Mouse (Mus musculus): ENCODE results near the gene Lbx2.

Lbx2 gene

GRCm38 (mm10) chr6:83071220-83071619 lies 14.9 kb upstream of the Lbx2 start:
- DNase-seq = no peak

DNA sequence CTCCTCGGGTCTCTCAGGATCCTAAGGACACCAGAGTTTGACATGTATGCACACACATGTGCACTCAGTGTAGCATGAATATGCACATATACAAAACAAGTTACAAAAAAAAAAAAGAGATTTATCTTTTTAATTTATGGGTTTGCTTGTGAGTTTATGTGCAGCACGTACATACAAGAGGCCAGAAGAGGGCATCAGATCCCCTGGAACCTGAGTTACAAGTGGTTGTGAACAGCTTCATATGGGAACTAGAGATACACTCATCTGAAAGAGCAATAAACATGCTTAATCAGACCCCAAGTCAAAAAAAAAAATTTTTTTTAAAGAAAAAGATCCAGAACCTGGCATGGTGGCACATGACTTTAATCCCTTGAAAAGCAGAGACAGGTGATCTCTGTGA lies 11.2 kb upstream of the Lbx2 start:
- DNase-seq = no peak

DNA sequence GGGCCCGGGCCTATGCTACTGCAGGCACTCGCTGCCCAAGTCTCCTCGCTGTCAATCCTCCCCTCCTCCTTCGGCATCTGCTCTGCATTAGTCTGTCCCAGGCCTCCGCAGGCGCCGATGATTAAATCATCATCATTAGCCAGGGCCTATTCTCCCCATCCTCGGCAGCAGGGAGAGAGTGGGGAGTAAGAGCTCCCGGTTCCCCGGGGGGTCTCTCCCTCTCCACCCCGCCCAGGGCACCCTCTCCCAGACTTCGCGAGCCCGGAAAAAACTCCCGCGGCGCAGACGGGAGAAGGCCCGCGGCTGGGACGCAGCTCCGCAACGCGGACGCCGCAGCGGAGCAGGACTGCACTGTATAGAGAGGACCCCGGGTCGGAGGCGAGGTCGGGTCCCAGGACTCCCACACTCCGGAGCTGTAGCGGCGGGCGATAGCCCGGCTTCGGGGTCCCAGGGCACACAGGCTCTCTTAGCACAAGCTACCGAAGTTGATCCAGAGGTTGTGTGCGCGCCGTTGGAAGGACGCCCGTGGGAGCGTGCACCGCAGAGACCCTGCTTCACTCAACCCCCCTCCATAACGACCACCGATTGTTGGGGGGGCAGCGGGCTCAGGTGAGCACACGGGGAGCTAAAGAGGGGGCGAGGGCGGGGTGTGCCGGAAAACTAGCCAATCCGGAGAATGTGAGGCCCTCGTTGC lies 8.4 kb upstream of the Lbx2 start, which contains the start of gene Pcgf1:
Gene Pcgf1 (plus strand): TSS at position 240 of the 694 bp plus-strand sequence.
- DNase-seq = no peak

DNA sequence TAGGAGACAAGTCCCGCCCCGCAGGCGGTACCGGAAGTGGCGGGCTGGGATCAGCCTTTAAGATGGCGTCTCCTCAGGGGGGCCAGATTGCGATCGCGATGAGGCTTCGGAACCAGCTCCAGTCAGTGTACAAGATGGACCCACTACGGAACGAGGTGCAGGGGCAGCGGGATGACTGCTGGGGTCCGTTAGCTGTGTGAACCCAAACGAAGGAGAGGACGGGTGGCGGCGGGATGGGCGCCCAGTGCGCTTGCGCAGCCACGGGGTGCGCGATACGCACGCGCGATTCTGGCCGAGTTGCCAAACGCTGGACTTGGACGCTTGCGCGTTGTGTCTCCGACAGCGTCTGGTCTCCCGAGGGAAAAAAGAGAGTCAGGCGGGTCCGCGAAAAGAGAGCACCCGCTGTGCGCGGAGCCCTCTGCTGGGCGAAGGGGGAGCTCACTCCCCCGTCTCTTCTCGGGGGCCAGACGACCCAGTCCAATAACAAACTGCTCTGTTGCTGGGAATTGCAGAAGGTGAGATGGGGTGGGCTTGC lies 7.8 kb upstream of the Lbx2 start:
- DNase-seq = peak; percentile 100

DNA sequence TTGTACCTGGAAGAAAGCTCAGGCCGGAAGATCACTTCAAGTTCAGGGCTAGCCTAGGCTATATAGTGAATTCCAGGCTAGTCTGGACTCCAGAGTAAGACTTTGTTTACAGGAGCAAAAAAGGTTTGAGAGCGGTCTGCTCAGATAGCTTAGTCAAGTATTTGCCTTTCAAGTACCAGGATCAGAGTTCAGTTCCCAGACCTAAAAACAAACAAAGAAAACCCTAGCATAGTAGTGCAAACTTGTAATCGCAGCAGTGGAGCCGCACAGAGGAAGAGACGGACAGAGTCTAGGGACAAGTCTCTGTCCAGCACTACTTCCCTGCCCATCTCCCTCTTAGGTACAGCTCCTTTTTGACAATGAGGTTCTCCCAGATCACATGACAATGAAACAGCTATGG lies 6.0 kb upstream of the Lbx2 start:
- no peak for DNase-seq

DNA sequence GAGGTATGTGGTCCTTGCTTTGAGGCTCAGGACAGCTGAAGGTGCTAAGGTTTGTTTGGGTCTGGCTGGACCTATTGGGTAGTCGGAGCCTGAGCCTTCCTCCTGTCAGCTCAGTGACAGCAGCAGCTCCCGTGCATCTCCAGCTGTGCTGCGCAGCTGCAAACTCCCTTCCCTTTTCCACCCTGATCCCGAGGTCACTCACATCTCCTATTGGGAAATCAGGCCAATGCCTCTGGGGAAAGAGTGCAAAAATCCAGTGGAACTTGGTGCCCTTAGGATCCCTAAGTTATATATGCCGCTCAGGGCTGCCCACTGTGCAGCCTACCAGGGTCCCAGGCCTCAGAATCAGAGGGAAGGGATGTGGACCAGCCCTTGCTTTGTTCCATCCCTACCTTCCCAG lies 2.7 kb upstream of the Lbx2 start:
- DNase-seq = no peak

DNA sequence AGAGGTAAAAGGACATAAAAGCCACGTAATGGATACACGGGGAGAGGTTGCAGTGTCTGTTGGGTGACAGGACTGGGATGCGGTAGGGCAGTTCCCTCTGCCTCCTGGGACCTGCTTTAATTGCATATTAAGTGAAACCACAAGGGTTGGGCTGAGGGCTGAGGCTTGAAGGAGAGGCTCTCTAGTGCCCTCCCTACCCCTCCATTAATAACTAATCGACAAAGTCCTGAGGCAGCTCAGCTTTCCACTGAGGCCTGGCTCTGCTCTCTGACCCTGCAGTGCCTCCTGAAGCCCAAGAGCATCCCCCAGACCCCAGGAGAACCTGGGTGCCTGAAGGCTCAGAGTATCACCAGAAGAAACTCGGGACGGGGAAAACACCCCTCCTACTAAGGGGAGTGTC lies 1.7 kb upstream of the Lbx2 start:
- DNase-seq = no peak

DNA sequence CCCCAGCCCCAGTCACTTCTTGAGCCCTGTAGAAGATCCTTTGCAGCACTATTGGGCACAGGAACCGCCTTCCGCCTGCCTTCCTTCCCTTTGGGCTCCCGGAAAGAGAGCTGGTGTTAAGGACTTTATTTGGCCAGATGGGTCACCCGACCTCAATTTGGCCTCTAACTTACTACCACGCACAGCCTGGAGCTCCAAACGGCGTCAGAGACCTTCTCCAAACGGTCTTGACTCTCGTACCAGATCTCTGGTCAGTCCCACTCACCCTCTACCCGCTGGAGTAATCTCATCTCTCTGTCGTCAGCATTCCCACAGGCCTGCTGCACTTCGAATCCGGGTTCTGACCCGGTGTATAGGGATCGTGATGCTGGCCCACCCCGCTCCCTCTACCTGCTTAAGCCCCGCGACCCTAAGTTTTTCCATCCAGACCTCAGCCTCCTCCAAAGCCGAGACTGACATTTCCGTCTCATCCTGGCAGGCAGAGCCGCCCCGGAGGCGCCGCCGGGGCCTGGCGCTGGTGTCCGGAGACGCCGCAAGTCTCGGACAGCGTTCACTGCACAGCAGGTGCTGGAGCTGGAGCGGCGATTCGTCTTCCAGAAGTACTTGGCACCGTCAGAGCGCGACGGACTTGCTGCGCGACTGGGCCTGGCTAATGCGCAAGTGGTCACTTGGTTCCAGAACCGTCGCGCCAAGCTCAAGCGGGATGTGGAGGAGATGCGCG lies 1.2 kb downstream of the Lbx2 start:
- DNase-seq = peak; percentile 95

GRCm38 (mm10) chr6:83087926-83088260 lies 1.7 kb downstream of the Lbx2 start:
- DNase-seq = no peak

DNA sequence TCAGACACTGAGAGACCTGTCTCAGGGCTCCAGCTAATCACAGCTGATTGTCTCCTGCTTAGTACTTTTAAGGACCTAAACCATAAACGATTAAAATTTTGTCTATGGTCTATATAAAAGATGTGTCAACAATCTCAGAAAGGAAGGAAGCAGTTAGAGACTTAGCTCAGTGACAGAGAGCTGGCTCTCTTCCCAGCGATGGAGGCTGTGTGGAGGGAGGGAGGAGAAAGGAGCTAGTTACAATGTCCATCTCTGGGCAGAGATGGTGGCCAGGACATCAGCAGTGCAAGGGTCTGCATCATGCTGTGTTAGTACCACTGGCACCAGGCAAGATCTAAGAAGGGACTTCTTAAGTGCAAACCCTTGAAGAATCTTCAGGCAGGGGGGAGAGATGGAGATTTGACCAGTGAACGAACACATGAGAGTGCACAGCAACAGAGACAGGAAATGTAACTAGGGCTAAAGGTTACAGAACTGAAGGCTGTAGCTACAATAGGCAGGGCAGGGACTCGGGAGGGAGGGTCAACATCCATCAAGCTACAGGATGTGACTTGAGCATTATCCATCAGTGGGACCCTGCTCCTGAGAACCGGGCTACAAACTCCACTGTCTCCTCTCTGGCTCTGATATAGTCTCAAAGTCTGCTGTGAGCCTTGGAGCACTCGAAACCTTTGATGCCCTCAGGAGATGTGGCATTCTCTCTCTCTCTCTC lies 6.4 kb downstream of the Lbx2 start:
- no peak for DNase-seq

GRCm38 (mm10) chr6:83095968-83096367 lies 9.8 kb downstream of the Lbx2 start:
- DNase-seq = no peak

GRCm38 (mm10) chr6:83098411-83098810 lies 12.2 kb downstream of the Lbx2 start:
- DNase-seq = no peak

DNA sequence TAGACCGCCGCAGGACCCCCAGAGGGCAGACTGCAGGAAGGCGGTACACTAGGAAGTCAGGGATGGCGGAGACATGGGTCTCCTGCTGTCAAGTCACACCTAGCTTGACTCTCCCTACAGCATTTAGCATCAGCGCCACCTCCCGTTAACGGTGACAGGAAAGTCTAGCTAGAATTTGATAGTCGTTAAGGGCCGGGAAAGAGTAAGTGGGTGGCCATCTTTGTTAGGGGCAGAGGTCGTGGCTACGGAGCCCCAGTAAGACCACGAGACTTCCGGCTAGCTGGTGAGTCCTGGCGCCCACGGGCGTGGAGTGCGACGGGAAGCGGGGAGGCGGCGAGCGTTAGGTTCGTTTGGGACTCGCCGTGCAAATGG lies 15.1 kb downstream of the Lbx2 start, which contains the start of the genes Ccdc142 and Gm42688:
Gene Ccdc142 (plus strand): TSS at position 286 of the 372 bp plus-strand sequence.
Gene Gm42688 (plus strand): TSS at position 302 of the 372 bp plus-strand sequence.
- peak; percentile 99 for DNase-seq

- peak; percentile 96 for DNase-seq
These were observed 15.8 kb downstream of the Lbx2 start for GRCm38 (mm10) chr6:83101688-83102556.

- peak; percentile 90 for DNase-seq
These were observed 17.0 kb downstream of the Lbx2 start for GRCm38 (mm10) chr6:83103130-83103650.

GRCm38 (mm10) chr6:83104158-83104557 lies 18.0 kb downstream of the Lbx2 start:
- DNase-seq = no peak

- peak; percentile 96 for DNase-seq
These were observed 21.6 kb downstream of the Lbx2 start for GRCm38 (mm10) chr6:83107566-83108400.

DNA sequence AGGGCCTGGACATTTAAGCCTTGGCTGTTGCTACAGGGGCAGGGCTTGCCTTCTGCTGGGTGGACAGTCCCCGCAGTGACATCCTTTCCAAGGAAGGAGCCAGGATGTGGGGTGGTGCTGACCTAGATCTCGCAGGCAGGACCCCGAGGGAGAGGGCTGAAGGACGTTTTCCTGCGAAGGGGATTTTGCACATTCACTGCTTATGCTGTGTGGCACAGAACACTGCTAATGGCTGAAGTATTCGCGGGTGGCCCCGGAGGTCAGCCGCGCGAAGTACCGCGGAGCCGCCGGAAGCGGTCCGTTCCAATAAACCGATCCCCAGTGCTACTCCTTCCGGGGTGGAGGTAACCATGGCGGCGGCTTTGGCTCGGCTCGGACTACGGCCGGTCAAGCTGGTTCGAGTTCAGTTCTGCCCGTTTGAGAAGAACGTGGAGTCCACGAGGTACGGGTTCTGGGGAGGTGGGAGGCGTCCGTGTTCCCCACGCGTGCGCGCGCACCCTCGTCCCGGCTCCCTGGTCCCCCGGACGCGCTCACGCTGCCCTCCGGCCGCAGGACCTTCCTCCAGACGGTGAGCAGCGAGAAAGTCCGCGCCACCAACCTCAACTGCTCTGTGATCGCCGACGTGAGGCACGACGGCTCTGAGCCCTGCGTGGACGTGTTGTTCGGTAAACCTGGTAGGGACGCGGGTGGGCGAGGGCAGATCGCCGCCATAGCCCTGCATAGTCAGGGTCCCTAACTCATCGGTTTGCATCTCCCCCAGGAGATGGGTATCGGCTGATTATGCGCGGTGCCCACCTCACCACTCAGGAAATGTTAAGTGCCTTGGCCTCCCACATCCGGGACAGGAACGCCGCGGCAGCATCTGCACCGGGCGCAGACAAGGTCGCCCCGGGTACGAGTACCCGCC lies 22.8 kb downstream of the Lbx2 start, which contains the start of gene Mrpl53:
Gene Mrpl53 (plus strand): TSS at position 279 of the 907 bp plus-strand sequence.
- peak; percentile 98 for DNase-seq

DNA sequence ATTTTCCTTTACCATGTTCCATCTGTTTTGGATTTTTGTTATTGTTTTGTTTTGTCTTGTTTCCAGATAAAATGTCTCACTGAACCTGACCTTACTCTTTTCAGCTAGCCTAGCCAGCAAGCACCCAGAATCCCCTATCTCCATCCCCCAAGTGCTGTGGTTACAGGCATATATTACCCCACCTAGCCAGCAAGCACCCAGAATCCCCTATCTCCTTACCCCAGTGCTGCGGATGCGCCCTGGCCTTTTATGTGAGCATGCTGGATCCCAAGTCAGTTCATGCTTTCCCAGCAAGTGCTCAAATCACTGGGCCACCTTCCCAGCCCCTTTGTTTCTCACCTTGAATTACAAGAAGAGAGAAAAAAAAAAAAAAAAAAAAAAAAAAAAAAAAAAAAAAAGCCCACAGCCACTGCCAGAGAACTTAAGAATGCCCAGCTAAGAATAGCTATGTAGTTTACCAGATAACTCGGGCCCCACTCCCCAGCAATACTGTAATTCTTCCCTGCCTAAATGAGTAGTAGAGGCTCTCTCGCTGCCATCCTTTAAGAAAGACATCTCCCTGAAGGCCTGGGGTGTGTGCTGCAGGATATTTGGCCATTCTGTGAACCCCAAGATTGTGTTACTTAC lies 25.5 kb downstream of the Lbx2 start:
- DNase-seq = no peak
